Mouse (Mus musculus): ENCODE data around the gene Ppp6r2. TPM values are rescaled to one million over a fixed set of nuclear protein-coding genes. Genes with fewer than 3 reads are reported as not detected.

The Ppp6r2 gene
- polyA plus RNA-seq (2017; shearing (Covaris generic)) = 14.5 TPM

GRCm38 (mm10) chr15:89210915-89211715 is at the start of gene Ppp6r2:
TSS of gene Ppp6r2 (plus strand) at chr15:89211553.

DNA sequence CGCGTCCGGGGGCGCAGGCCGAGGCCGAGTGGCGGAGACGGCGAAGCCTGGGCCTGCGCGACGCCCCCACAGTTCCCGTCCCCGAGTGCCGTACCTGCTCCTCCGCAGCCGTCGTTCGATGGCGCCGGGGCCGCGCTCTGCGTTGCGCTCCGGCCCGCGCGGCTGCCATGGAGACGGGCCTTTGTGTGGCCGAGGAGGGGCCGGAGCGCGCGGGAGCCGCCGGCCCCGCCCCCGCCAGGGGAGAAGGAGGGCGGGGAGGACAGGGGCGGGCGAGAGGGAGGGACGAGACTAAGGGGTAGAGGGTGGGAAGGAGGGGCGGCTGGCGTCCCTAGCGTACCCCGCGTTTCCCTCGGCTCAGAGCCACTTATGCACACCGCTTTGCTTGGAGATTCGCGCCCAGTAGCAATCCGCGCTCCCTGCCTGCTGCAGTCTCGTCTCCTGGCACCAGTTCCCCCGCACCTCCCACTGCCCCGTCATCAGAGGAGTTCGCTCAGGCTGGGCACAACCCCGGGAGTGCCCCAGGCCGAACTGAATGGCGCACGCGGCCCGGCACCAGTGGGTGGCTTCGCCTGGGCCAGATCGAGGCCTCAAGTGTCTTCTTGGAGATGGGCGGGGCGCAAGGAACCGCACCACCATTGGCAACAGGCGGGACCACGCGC is 30.7 kb upstream of the Ppp6r2 start, which contains the start of gene Plxnb2:
Gene Plxnb2, minus strand, starts transcription at position 218 of the 659 bp plus-strand sequence.

DNA sequence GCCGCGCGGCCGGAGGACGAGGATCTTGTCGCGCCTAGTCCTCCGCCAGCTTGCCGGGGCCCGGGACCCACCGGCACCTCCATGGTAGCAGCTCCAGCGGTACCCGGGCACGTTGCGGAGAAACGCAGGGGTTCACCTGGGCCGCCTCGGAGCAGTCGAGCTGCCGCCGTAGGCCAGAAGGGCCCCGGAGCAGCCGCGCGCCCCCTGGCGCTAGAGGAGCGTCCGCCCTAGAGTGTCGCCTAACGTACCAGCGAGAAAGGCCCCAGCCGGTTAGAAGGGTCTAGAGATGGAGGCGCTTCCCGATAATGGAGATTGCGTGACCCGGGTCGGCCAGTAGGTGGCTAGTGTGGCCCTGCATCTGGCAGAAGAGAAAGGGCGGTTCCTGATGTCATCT is 15.0 kb upstream of the Ppp6r2 start, which contains the start of gene Dennd6b:
Gene Dennd6b, minus strand, starts transcription at position 184 of the 394 bp plus-strand sequence.

DNA sequence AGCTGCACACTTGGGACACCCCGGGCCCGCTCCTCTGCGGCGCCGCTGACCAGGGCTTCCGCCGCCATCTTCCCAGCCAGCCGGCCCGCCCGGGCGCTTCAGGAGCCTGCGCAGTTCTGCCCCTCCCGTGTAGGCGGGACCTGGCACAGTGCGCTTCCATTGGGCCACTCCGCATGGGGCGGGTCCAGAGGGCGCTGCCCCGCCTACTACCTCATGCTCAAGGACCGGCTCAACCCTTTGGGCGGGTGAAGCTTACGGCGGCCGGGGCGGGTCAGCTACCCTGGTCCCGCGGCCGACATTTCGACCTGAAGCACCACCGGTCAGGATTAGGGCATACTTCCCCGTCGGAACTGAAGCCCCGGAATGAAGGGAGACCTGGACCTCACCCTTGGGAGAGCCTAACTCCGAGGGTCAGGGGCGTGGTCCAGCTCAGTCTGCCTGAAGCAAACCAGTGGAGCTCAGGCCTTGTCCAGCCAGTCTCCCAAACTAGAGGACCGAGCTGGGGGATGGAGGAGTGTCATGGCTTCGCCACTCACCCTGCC is 103.9 kb downstream of the Ppp6r2 start, which contains the start of gene Sbf1:
Gene Sbf1, minus strand, starts transcription at position 122 of the 542 bp plus-strand sequence.

DNA sequence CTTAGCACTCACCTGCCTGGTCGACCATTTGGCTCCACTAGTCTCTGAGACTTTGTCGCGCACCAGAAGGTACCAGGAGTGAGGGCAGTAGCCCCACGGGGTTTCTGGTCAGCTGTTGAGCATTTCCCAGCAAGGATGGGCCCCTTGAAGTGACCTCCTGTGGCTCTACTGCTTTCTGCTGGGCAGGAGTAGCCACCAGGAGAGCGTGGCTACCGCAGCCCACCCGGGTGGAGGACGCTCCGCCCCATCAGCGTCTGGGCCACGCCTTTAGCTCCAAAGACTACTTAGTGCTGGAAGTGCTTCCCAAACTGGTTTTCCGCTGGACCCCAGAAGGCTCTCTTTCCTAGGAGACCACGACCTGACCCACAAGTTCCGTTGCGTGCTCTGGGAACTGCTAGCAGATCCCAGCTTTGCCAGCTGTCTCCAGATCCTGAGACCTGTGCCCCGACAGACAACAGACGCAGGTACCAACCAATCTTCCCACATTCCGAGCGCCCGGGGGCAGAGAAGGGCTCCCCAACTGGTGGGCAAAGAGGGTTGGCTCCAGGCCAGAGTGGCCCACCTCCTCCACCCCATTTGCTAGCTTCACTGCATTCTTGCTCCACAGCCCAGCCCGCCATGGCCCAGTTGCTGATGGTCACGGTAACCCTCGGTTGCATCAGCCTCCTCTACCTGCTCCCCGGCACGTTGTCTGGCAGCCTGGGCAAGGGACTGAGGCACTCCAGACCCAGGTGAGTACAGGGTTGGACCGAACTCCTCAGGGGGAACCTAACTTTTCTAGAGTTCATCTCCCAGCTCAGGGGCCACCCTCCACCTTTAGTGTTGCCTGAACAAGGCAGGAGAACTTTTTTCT is 111.5 kb downstream of the Ppp6r2 start, which contains the start of gene Adm2:
Gene Adm2, plus strand, starts transcription at position 51 of the 853 bp plus-strand sequence.

DNA sequence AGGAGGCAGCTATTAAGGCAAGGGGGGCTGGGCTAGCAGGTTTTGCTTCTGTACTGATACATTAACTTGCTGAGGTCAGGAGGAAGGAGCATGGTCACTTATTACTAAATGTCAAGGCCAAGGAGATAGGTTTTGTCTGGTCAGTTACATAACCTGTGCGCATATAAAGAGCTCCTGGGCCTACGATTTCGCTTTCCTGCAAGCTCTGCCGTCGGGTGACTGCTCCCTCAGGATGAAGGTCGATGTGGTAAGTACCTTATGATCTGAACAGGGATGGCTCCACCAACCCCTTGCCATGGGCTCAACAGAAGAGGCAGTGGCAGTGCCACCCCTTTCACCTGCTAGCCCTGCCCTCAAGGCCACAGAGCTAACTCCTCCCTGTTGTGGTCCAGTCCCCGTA is 122.9 kb downstream of the Ppp6r2 start, which contains the start of gene Miox:
Gene Miox, plus strand, starts transcription at position 128 of the 400 bp plus-strand sequence.

Other genes starting within 250 kb of the Ppp6r2 start
- not detected for gene Mlc1, start 232.5 kb upstream of the Ppp6r2 start, polyA plus RNA-seq (2017; shearing (Covaris generic))
- not detected for gene Mov10l1, start 228.6 kb upstream of the Ppp6r2 start, polyA plus RNA-seq (2017; shearing (Covaris generic))
- gene Panx2, start 151.8 kb upstream of the Ppp6r2 start, polyA plus RNA-seq (2017; shearing (Covaris generic)) = not detected
- gene Trabd, start 136.4 kb upstream of the Ppp6r2 start, polyA plus RNA-seq (2017; shearing (Covaris generic)) = 58.6 TPM
- gene Selenoo, start 122.5 kb upstream of the Ppp6r2 start, polyA plus RNA-seq (2017; shearing (Covaris generic)) = 31.4 TPM
- gene Tubgcp6, start 88.4 kb upstream of the Ppp6r2 start, polyA plus RNA-seq (2017; shearing (Covaris generic)) = 21.5 TPM
- 33.3 TPM for gene Hdac10, start 82.9 kb upstream of the Ppp6r2 start, polyA plus RNA-seq (2017; shearing (Covaris generic))
- gene Mapk12, start 70.8 kb upstream of the Ppp6r2 start, polyA plus RNA-seq (2017; shearing (Covaris generic)) = 1.6 TPM
- gene Mapk11, start 61.9 kb upstream of the Ppp6r2 start, polyA plus RNA-seq (2017; shearing (Covaris generic)) = 40.2 TPM
- 0.30 TPM for gene Plxnb2, start 30.8 kb upstream of the Ppp6r2 start, polyA plus RNA-seq (2017; shearing (Covaris generic))
- gene Dennd6b, start 15.1 kb upstream of the Ppp6r2 start, polyA plus RNA-seq (2017; shearing (Covaris generic)) = 47.8 TPM
- 191 TPM for gene Sbf1, start 103.8 kb downstream of the Ppp6r2 start, polyA plus RNA-seq (2017; shearing (Covaris generic))
- not detected for gene Adm2, start 111.2 kb downstream of the Ppp6r2 start, polyA plus RNA-seq (2017; shearing (Covaris generic))
- not detected for gene Miox, start 122.8 kb downstream of the Ppp6r2 start, polyA plus RNA-seq (2017; shearing (Covaris generic))
- 57.9 TPM for gene Lmf2, start 144.1 kb downstream of the Ppp6r2 start, polyA plus RNA-seq (2017; shearing (Covaris generic))
- 142 TPM for gene Ncaph2, start 144.2 kb downstream of the Ppp6r2 start, polyA plus RNA-seq (2017; shearing (Covaris generic))
- gene Sco2, start 162.3 kb downstream of the Ppp6r2 start, polyA plus RNA-seq (2017; shearing (Covaris generic)) = 4.6 TPM
- gene Tymp, start 165.5 kb downstream of the Ppp6r2 start, polyA plus RNA-seq (2017; shearing (Covaris generic)) = 1.0 TPM
- not detected for gene Odf3b, start 167.7 kb downstream of the Ppp6r2 start, polyA plus RNA-seq (2017; shearing (Covaris generic))
- not detected for gene Klhdc7b, start 173.4 kb downstream of the Ppp6r2 start, polyA plus RNA-seq (2017; shearing (Covaris generic))
- not detected for gene Syce3, start 198.9 kb downstream of the Ppp6r2 start, polyA plus RNA-seq (2017; shearing (Covaris generic))
- not detected for gene Cpt1b, start 214.3 kb downstream of the Ppp6r2 start, polyA plus RNA-seq (2017; shearing (Covaris generic))
- gene C730034F03Rik, start 218.0 kb downstream of the Ppp6r2 start, polyA plus RNA-seq (2017; shearing (Covaris generic)) = 11.5 TPM
- gene Gm44502, start 218.1 kb downstream of the Ppp6r2 start, polyA plus RNA-seq (2017; shearing (Covaris generic)) = 0.42 TPM
- gene Chkb, start 218.4 kb downstream of the Ppp6r2 start, polyA plus RNA-seq (2017; shearing (Covaris generic)) = 145 TPM
- not detected for gene Mapk8ip2, start 242.4 kb downstream of the Ppp6r2 start, polyA plus RNA-seq (2017; shearing (Covaris generic))

Measured in naive thymus-derived CD4-positive, alpha-beta T cell, adult 5 months (primary cell).